Mouse (Mus musculus) left cerebral cortex, postnatal 10 days (tissue): ENCODE results near the gene Cfap69. TPM values are rescaled to one million over a fixed set of nuclear protein-coding genes. Genes with fewer than 3 reads are reported as not detected.
A peak's percentile ranks its signal among the peaks of the same experiment; 100 is the strongest.
"Not testable (repeated sequence)": the region's sequence is repeated elsewhere in the genome, so short reads cannot be mapped to it uniquely, and the experiment has no call there.

Source experiments
- DNase-seq, 2 experiments: peaks; one replicate each; pipeline ENCODE4 v3.0.0; 2021 to 2022; ENCODE audit warnings: low spot score in 2 of 2, mixed read lengths in 1 of 2; ENCODE audit errors: extremely low spot score in 1 of 2
- intact Hi-C: fragments of 180-260 bp; cut with DNase I; formaldehyde crosslinking; loops from one replicate; pipeline ENCODE4 v1.15.1; 2025
- total RNA-seq, 2 experiments: library from RNA; stranded (reverse); gene quantifications; 2 replicates each; pipeline ENCODE4 v1.2.3; 2021

Gene Cfap69
- 10 to 100 TPM; 16.9 to 19.7 TPM for total RNA-seq

DNA sequence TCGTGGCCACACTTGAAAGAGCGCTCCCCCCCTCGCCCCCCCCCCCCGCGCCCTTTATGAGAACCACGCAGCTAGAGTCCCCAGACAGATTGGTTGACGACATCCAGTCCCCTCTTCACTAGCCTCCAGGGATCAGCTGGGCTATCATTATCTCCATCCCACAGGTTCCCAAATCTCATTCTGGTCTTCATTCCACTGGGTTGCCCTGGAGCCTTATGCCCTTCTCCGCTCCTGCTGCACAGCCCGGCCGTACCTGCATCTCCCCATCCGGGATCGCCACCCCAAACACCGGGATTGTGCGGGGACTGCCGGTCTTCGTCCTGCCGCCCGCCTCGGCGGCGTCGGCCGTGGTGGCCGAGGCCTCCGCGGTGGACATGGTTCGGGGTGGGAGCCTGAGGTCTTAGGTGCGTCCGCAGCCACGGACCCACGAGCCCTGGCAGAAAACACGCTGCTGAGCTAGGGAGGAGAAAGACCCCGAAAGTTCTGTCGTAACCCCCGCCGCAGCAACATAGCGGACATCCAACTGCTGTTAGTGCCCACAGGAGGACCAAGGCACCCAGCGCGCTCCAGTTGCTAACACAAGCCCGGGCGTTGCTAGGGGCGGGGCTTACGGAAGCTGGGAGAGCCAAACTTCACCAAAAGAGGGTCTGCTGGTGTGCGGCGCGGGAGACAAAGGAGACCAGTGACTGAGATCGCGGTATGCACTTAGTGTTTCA, at the start of gene Cfap69:
TSS of gene Cfap69 (minus strand) at position 585 of the 716 bp plus-strand sequence.
- intact Hi-C loops = no loop called here
- DNase-seq = peak; percentile 85 to 91

DNA sequence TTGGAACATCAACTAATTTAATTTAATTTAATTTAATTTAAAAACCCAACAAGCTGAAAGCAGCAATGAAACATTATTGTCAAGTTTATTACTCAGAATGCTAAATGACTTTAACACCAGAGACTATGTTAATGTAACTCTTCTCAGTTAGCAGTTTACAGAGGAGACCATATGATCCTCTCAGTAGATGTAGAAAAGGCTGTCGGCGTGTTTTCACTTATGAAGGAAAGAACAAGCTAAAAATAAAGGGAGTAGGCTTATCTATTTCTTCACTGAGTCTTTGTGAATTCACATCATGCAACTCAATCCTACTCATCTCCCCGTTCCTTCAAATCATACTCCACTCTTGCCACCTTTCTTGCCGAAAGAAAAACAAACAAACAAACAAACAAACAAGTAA, 47.0 kb upstream of the Cfap69 start:
- peak in 1 of 2 experiments; percentile 16 for DNase-seq
- intact Hi-C loops = no loop called here

DNA sequence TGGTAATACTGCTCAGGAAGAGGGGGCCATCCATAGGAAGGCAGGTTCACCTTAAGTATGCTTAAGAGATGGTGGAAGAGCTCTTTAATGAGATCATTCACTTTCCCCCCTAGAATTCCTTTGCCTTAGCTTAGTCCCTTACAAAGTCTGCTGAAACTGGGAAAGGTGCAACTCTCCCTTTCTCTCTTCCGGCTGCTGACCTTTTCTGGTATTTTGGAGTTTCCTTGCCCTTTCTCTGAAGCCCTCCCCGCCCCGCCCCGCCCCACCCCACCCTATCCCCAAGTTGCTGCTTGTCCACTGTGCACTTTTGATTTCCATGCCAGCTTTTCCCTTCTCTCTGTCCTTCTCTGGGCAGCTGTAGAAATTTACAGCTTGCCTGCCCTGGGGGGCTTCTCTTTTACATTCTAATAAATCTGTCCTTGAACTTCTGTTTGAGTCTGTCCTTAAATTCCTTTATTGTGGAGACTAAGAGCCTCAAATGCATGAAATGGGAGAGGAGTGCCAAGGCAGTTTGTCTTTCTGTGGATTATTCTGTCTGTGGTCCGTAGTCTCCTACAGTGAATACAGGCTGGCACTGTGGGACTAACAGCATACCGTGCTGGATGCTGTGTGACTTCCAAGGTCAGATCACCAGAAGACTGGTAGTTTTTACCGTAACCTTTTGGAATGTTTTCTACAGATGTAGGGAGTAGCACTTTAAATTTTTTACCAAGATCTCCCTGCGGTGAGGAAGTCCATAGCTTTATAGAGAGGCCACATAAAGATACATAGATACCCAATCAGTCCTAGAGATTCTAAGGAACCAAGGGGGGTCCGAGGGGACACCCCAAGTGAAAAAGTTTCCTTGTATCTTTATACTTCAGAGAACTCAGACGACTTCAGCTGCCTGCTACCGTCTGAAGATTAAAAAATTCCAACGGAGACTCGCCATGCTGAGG, 43.6 kb upstream of the Cfap69 start:
- no peak for DNase-seq
- intact Hi-C loops = no loop called here

DNA sequence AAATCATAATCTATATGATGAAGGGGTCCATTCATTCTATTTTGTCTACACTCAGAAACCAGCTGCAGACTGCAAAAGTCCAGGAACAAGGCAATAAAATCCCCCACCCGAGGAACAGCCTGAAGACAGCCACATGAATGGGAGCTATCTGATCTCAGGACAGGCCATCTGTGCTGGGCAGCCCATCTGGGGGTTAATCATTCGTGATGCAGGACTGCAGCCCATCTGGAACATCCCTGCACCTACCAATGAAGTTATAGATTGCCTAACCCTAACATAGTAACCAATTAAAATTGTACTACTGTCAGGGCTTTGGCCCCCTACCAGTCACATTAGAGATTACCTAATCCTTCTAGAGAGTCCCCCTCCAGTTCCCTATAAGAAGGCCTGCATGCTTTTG, 41.0 kb upstream of the Cfap69 start:
- intact Hi-C loops = no loop called here
- DNase-seq = no peak

DNA sequence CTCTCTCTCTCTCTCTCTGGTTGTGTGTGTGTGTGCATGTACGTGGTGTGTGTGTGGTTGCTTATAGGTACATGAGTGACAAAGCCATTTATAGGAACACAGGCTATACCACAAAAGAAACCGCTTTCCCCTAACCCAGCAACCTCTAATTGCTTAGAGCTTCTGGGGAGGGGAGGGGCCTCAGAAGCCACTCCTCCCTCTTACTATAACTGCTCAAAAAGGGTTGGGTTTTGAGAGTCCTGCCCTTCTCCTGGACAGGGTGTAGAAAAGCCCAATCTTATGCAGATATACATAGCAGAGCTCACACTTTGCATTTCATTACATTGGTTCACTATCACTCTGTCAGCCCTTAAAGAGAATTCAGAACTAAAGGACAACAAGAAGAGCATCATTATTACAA, 36.3 kb upstream of the Cfap69 start:
- intact Hi-C loops = no loop called here
- no peak for DNase-seq

DNA sequence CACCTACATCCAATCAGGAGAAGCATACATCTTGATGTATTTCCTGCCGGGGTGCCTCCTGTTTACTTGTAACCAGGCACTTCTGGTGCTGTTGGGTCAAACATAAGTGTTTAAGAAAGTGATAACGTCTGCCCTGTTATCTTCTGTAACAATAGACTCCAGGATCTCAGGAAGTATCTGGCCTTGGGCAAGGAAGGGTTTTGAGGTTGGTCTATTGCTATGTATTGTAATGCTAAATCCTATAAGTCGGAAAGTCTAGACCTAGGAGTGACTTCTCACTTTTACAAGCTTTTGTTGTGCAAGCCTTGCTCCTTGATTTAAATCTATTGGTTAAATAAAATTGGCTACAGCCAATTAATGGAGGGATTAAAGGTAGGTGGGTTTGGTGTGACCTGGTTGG, 34.8 kb upstream of the Cfap69 start:
- intact Hi-C loops = no loop called here
- no peak for DNase-seq

DNA sequence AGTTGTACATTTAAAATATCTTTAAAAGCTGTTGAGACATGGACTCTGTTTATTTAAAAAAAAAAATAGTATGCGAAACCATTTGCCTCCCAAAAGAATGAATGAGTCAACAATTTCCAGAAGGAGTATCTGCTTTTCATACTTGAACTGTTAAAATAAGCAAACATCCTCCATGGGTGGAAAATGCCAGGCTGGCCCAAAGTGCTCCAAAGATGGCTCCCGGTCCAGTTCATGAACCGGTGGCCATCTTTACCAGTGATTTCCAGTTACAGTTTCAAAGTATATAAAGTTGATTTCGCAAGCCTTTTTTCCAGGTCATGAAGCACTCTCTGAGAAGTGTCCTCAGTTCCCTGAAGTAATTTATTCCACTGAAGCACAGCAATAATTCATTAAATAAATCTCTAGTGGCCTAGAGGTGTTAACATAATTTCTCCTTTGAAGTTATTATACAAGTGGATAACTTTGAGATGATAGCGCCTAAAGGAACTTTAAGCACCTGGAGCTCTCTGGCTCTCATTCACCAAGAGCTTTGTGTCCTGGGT, 31.4 kb upstream of the Cfap69 start:
- no peak for DNase-seq
- intact Hi-C loops = no loop called here

DNA sequence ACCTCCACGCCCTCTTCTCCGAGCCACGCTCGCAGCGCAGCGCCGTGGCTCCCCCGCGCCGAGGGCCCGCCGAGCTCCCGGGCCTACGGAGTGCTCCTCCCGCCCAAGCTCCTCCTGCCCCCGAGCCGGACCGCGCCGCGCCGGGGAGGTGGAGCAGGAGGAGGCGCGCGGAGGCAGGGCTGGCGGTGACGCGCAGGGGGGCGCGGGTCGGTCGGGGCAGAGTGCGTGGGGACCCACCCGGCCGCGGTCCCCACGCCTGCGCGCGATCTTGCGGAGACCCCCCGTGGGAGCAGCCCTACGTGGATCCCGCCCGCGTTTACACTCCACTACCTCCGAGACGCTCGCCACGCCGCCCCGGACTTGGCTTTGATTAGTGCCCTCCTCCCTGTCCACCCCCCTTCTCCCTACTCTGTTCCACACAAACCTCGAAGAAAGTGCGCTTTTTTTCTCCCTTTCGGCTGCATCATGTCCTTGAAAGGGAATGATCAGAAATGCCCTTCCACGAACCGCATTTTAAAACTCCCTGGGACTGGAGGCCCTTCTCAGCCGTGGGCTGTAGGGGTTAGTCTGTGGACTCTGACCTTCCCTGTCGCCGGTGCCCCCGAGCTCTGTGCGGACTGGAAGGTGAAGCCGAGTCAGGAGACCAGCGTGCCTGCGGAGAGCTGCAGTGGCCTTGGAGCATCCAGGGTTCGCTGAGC, 30.1 kb upstream of the Cfap69 start, which contains the start of gene Steap2:
TSS of gene Steap2 (minus strand) at position 623 of the 698 bp plus-strand sequence.
- intact Hi-C loops = no loop called here

DNA sequence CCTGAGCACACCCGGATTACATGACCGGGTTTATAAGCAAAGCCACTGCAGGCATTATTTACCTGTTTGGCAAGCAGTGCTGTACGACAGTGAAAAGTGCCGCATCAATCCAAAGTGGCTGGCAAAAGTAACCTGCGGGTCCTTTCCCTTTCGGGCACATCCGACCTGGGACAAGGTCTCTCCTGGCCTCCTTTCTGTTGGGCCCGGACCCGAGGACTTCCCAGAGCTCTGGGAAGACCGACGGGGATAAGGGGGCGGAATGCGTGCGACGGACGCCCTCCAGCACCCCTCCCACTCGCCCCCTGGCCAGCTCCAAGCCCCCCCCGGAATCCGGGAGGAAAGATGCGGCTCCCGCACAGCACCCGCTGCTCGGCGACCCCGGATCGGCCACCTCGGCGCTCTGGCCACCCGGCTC, 29.5 kb upstream of the Cfap69 start:
- no peak for DNase-seq
- intact Hi-C loops = no loop called here

More for the DNA sequence above, 30.1 kb upstream of the Cfap69 start, which contains the start of gene Steap2:
- peak; percentile 2 to 62 for DNase-seq

DNA sequence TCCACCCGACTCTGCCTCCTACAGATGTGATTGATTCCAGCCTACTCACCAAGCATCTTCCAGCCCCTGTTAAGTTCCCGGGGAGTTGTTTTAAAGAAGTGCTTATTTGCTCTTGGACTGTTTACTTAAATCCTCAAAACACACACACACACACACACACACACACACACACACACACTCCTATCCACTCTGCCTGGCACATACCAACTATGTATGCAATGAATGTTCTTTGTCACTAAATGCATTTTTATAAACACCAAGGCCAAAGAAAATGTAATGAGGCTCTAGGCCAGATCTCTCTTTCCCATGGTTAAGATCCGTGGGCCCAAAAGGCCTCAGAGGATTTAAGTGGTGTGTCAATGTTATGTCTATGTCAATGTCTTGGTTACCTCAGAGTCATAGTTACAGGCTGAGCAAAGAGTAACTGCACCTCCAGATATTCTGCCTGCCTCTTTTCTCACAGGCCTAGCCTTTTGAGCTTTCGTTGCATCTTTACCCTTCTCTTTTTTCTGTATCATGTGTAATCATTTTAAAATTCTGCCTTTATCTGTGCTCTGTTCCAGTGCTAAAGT, 28.2 kb upstream of the Cfap69 start:
- intact Hi-C loops = no loop called here
- no peak for DNase-seq

DNA sequence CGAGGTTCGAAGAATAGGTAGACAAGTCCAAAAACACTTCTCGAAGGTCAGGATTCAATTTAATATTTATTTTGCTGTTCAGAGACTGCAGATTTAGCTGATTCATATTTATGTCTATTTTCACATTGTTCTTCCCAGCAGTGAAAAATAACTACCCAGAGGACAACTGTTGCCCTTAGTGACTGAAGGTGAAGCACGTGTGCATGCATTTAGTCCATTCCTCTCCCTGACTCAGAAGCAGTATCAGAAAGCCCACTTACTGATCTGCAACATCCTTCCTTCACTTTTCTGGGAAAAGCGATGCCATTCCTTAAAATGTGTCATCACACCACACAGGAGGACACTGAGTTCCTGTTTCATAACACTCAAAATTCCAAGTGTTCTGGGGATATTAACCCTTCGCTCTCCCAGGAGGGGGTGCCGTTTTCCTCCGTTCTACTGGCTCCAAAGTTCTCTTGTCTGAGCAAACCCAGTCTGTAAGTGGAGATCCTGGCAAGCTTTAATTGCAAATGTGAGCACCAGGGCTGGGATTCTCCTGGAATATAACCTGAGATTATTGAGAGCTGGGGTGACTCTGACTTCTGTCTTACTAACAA, 25.0 kb upstream of the Cfap69 start:
- intact Hi-C loops = no loop called here

DNA sequence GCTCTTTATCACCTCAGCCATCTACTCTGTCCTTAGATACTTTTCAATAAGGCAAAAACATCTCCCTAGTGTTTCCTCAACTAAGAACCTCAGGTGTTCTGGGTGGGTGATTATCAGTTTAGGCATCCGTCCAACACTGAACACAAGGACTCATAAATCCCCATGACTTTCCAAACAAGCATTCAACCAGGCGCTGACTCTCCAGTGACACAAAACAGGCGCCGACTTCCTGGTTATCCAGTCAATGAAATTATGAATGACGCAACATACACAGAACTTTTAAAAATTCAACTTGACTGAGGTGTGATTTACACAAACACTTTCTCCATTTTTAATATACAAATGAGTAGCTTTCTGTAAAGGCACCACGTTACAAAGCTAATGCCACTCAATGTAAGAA, 24.2 kb upstream of the Cfap69 start:
- DNase-seq = no peak
- intact Hi-C loops = no loop called here

More for the DNA sequence above, 25.0 kb upstream of the Cfap69 start:
- no peak for DNase-seq

DNA sequence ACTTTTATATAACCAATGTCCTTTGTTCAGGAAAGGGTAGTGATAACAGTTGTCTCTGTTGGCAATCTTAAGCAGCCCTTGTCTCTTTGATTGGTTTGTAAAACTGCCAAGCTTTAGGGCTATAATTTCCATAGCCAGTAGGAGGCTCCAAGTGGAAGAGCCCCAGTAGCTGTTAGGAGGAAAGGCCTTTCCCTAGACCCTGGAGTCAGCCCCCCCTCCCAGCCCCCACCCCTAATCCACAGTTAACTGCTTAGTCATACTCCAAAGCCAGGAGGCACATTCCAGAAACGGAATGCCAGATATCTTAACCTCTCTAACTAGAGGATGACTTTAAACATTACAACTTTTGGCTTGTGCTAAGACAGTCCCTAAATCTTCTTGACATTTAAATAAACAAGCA, 22.9 kb upstream of the Cfap69 start:
- intact Hi-C loops = no loop called here
- DNase-seq = no peak

DNA sequence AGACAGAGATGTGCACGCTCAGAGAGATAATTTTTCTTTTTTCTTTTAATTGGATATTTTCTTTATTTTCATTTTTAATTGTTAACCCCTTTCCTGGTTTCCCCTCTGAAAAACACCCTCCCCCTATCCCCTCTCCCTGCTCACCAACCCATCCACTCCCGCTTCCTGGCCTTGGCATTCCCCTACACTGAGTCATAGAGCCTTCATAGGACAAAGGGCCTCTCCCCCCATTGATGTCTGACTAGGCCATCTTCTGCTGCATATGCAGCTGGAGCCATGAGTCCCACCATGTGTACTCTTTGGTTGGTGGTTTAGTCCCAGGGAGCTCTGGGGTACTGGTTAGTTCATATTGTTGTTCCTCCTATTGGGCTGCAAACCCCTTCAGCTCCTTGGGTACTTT, 20.9 kb upstream of the Cfap69 start:
- DNase-seq, intact Hi-C loops: not testable (repeated sequence)

DNA sequence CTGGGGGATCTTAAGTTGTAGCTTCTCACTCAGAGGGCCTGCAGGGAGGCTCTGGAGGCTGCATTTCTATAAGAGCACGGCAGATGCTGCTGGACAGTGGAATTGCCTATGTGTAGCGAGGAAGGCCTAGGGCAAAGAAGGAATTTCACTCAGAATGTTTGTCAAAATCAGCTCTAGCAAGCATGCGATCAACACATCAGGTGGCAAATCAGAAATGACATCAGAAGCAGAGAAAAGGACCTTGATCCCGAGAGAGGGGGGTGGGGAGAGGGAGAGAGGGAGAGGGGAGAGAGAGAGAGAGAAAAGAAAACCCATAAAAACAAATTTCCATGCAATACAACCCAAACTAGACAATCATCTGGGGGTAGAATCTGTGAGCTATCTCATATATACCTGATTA, 19.3 kb upstream of the Cfap69 start:
- intact Hi-C loops = no loop called here
- DNase-seq = no peak

DNA sequence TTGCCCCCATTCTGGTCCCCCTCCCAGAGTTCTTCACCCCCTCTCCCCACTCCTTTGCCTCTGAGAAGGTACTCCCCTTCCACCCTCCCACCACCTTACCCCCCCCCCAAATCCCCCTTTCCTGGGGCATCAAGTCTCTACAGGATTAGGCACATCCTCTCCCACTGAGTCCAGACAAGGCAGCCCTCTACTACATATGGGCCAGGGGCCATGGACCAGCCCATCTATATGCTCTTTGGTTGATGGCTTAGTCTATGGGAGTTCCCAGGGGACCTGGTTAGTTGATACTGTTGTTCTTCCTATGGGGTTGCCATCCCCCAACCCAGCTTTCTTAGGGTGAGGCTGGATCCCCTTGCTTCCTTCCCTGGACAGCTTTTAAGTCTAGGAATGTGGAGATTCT, 15.4 kb upstream of the Cfap69 start:
- intact Hi-C loops = no loop called here

DNA sequence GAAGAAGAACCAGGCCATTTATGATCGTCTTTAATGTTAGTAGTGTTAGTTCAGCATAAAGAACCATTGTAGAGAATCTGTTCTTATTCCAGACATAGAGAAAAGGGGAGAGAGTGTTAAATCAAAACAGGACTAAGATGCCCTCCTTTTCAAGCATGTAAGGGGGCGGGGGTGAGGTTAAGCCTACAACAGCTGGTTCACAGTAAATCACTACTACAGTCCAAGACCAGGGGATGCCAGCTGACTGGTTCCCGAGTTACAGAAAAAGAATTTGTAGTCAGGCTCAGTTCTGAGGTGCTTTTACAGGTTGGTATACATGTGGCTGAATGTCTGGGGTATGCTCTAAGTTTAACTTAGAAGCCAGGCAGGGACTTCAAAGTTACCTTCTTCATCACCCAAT, 12.0 kb upstream of the Cfap69 start:
- no peak for DNase-seq
- intact Hi-C loops = no loop called here

More for the DNA sequence above, 15.4 kb upstream of the Cfap69 start:
- no peak for DNase-seq

DNA sequence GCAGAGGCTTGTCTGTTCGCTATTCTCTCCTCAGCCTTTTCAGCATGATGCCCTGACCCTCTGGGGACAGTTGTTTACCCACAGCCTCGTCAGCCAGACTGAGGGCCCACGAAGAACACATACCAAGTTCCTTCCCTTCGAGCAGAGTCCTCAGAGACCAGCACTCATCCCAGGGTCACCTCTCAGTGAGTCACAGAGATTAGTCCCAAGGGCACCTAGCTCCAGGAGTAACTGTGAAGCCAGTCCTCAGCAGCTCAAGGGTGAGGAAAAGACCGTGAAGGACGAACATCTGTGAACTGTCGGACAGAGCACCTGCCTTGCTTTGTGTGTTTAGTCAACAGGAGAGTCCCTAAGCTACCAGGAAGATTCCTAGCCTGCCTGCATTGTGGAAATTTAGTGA, 4.9 kb upstream of the Cfap69 start:
- no peak for DNase-seq
- intact Hi-C loops = no loop called here
